Mouse (Mus musculus): ENCODE data around the gene Cxadr.

Gene Cxadr

DNA sequence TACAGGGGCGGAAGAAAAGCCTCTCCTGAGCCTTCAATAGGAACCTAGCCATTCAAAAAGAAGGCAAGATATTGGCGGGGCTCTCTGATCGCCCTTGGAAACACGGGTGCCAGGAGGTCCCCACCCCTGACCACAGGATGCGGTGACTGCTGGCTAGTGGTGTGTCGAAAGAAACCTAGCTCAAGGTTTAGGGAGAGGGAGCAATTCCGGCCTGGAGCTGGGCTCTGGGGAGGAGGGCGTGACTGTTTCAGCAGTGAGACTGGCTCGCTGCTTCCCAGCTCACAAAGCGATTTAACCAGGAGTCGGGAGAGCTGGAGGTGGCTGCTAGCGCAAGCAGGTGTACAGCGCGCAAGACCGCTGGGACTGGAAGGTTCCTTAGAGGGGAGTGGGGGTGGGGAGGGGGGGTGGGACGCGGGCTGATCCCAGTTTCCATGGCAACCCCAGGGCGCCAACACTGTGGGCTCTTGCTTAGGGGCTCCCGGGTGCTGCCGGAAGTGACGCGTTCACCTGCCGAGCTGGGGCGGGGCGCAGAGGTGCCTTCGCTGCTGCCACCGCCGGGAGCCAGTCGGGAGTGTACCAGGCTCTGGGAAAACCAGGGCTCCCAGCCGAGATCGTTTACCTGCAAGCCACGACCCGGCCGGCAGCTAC lies at the start of gene Cxadr:
TSS of gene Cxadr (plus strand) at position 307 of the 648 bp plus-strand sequence.
- peak; percentile 68 for DNase-seq (ENCODE audit: low read depth, low spot score)

DNA sequence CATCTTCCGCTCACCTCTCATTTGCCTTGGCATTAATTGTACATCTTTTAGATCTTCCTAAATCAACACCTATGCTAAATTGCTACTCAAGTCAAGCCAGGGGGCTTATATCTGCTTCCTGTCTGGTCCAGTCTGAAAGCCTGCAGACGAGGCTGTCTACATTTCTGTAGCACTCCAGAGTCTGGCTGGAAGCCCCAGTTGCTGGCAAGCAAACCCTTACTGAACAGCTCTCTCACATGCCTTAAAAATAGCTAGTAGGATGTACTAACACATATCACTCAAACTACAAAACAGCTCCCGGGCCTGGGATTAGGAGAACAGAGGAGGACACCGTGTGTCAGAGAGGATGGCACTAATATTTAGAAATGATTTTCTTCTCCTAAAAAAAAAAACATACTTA lies 42.3 kb upstream of the Cxadr start:
- DNase-seq (ENCODE audit: low read depth, low spot score), result no peak

- DNase-seq (ENCODE audit: low read depth, low spot score), result no peak
Measured at GRCm38 (mm10) chr16:78260070-78260879, 41.0 kb upstream of the Cxadr start.

GRCm38 (mm10) chr16:78261520-78261919 lies 39.8 kb upstream of the Cxadr start:
- DNase-seq (ENCODE audit: low read depth, low spot score), result no peak

DNA sequence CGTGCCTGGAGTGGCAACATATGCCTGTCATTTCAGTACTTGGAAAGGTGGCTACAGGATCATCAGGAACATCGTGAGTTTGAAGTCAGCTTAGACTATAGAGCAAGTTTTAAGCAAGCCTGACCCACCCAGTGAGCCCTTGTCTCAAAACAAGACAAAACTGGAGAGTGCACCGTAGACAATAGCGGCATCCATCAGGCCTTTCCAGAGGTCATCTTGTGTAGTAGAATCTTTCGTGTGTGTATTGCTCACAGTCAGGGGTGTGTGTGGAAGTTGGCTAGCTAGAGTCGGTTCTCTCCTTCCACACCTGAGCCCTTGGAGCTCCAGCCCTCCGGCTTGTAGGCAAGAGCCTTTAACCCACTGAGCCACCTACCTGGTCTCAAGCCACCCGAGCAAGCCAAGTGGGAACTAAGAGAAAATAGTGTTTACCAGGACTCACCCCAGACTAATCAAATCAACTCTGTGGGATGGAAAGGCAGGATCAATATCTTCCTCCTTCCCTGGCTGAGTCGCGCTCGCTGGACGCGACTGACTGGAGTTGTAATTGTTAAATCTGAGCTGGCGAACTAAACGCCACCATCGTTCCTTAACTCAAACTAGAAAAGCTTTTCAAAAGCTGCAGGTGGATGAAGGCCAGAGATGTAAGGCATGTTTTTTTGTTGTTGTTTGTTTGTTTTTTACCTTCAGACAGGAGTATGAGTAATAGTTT lies 36.7 kb upstream of the Cxadr start:
- DNase-seq (ENCODE audit: low read depth, low spot score), result no peak

GRCm38 (mm10) chr16:78265151-78265590 lies 36.1 kb upstream of the Cxadr start:
- peak; percentile 69 for DNase-seq (ENCODE audit: low read depth, low spot score)

DNA sequence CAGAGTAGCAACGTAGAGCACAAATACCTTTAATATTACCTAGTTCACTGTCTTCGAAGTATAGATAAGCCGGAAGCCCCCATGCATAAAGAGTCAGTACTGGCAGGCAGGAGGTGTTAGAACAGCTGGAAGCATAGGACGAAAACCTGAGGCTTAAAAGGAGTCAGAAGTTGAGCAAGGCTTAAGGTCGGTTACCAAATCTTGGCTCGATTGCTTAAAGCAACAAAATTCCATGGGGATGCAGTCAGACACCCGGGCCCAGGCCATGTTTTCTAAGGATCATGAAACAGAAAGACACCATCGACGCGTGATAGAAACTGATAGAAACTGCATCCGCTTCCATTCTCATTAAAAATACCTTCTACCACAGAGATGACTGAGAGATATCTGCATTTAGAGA lies 35.5 kb upstream of the Cxadr start:
- DNase-seq (ENCODE audit: low read depth, low spot score), result no peak

DNA sequence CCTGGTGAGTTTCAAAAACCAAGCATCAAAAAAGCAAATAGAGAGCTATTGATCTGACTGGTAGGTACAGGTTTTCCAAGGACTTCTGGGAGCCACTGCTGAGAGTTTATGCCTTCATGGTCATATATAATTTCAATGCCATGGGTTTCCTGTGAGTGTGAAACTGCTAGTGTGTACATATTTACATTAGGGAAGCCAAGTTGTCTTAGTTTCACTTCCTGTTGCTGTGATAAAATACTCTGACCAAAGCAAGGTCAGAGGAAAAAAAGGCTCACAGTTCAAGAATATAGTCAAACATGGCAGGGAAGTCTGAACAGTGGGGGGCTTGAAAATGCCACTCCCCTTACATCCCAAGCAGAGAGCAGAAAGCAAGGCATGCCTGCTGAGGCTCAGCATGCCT lies 33.8 kb upstream of the Cxadr start:
- DNase-seq (ENCODE audit: low read depth, low spot score), result no peak

- no peak for DNase-seq (ENCODE audit: low read depth, low spot score)
Measured at GRCm38 (mm10) chr16:78268167-78268566, 33.1 kb upstream of the Cxadr start.

GRCm38 (mm10) chr16:78274825-78275455 lies 26.3 kb upstream of the Cxadr start:
- no peak for DNase-seq (ENCODE audit: low read depth, low spot score)

DNA sequence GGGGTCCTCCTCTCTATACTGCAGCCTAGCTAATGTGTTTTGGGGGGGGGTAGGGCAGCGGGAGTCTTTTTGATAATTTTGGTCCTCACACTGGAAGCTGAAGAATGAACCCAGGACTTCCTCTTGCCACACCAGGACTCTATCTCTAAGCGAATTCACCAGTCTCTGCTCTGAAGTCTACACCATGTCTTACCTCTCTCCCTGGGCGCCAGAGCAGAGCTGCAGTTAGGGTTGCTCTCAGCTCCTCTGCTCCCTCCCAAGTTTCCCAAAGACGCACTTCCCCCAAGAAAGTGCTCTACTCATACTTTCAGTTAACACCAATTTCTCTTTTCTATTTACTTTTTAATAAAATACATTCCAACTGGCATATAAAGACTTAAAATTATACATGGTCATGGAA lies 23.7 kb upstream of the Cxadr start:
- DNase-seq (ENCODE audit: low read depth, low spot score), result no peak

- DNase-seq (ENCODE audit: low read depth, low spot score), result no peak
Measured at GRCm38 (mm10) chr16:78280093-78280881, 21.0 kb upstream of the Cxadr start.

DNA sequence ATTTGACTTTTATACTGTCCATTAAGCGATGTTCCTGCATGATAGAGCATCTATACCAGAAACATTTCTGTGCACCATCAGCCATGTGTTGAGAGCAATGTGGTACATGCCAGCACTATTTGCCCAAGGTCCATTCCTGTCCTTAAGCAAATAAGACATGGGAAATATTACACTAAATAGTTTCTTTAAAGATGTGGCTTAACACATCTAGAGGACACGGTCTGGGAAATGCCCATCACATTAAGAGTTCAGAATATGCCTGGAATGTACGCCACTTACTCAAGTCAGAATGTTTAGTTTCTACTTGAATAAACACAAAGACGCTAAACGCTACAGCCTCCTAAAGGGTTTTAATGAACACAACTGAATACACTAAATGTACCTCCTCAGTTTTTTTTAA lies 18.1 kb upstream of the Cxadr start:
- DNase-seq (ENCODE audit: low read depth, low spot score), result no peak

DNA sequence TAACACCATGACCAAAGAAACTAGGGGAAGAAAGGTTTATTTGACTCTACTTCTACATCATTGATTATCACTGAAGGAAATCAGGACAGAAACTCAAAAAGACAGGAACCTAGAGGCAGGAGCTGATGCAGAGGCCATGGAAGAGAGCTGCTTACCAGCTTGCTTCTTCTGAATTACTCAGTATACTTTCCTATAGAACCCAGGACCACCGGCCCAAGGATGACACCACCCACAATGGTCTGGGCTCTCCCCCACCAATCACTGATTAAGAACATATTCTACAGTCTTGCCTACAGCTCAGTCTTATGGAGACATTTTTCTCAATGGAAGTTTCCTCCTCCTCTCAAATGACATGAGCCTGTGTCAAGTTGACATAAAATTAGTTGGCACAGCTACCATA lies 7.2 kb upstream of the Cxadr start:
- no peak for DNase-seq (ENCODE audit: low read depth, low spot score)

DNA sequence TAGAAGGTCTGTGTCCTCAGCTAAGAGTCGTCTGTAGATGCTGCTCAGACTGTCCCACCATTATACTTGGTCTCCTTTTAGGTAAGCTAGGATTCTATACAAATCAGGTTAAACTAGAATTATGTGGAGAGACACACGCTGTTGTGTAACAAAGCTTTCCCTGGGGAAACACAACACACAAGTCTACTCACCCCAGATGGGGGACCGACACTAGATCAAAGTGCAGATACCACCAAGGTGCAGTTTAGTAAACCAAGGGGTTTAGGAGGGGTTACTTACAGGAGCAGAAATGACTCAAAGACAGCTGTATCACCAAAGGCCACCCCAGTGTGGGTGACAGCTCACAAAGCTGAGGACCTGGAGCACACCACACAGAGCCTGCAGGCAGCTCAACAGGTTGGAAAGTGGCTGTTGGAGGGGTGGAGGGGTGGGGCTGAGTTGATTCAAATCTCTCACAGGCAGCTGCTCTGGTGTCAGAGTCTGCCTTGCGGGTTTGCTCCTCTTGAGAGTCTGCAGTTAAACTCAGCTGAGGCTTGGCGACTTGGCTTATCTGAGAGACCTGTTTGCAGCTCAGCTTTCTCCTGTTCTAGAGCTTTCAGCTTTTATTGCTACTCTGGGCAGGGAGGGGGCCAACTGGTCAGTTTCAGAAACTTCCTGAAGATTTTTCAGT lies 6.5 kb upstream of the Cxadr start:
- no peak for DNase-seq (ENCODE audit: low read depth, low spot score)

- DNase-seq (ENCODE audit: low read depth, low spot score), result no peak
Measured at GRCm38 (mm10) chr16:78295601-78296000, 5.7 kb upstream of the Cxadr start.

- DNase-seq (ENCODE audit: low read depth, low spot score), result no peak
Measured at GRCm38 (mm10) chr16:78296114-78296513, 5.2 kb upstream of the Cxadr start.

DNA sequence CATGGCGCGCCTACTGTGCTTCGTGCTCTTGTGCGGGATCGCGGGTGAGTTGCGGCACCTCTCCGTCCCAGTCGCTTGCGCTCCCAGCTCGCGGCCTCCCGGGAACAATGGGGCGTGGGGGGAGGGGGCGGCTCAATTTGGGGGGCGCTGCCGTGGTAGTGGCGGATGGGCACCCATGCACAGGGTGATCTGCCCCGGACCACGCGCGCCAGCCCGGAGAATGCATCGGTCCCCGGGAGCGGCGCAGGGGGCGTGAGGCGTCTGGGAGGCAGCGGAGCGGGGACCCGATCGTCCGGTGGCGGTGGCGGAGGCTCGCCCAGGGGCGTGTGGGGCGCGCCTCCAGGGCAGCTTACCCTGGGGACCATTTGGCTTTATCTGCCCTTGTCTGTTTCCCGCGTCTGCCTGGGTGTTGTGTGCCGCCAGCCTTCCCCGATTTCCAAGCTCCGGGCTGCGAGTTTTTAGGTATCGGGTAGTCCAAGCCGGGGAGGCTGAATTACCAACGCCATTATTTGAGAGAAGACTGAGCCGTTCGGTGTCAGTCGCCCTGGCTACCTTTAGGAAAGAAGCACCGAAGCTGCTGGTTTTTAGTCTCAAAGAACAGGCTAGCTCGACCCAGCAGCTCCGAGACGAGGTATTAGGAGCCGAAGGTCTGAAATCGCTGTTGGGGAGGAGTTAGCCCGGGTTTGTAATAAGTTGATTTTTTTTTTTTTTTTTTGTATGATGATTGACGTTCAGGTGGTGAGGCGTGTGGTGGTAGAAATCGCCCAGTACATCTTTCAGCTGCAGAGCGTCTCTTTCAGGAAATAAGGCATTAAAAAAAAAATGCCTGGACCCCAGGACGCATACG lies 765 bp downstream of the Cxadr start:
- DNase-seq (ENCODE audit: low read depth, low spot score), result peak; percentile 27

DNA sequence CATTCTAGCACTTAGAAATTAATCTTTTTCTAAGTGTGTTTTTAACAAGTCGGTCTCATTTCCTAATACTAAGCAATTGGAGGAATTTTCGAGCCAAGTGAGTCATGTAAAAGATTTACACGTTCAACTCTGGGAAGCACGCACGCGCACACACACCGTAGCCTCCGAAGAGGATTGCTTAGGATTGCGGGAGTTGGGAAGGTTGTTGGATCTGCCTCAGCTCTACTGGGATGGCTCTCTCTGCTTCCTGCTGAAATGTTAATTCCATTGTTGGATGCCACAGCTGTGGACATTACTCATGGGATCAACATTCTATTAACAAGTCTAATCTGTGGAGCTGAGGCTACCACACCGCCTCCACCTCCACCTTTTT lies 1.4 kb downstream of the Cxadr start:
- no peak for DNase-seq (ENCODE audit: low read depth, low spot score)

- no peak for DNase-seq (ENCODE audit: low read depth, low spot score)
Measured at GRCm38 (mm10) chr16:78305606-78306100, 4.4 kb downstream of the Cxadr start.
